Mouse (Mus musculus) lung, postnatal 0 days (tissue): Measurements from ENCODE around the gene Rassf8.

Experiments used
- CTCF ChIP-seq: IDR thresholded peaks from 2 replicates; pipeline ENCODE4 v1.5.1; 2016; ENCODE audit warnings: antibody characterized with exemption, mild to moderate bottlenecking
- EP300 ChIP-seq: IDR thresholded peaks from 2 replicates; pipeline ENCODE4 v1.6.1; 2016; ENCODE audit warnings: antibody characterized with exemption, mild to moderate bottlenecking, control low read depth

DNA sequence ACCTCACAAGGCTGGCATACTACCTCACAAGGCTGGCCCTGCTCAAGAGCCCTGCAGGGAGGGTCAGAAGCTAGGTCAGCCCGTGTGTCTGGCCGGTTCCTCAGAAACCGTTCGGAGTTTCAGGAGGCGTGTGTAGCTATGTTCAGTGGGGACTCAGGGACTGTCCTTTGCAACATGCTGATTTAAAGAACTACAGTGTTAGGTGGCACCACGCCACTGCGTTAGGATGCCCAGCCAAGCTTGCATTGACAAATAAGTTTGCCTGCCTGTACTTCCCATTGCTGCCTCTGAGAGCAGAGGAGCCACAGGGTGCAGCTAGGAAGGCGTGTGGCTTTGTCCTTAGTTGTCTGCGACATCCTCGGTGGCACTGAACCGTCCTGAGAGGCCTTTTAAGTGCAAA lies 23.3 kb downstream of the Rassf8 start:
- TF ChIP-seq EP300 (no peak), CTCF (peak; percentile 51)
